Mouse (Mus musculus) embryo, embryonic 10 days (tissue): ENCODE results near the gene Zmiz1.

Source experiments
- DNase-seq: peaks from one replicate; pipeline ENCODE4 v3.0.0-alpha.2; 2015; ENCODE audit warnings: low spot score

Zmiz1 gene

GRCm38 (mm10) chr14:25535583-25535943 lies 76.6 kb downstream of the Zmiz1 start:
- no peak for DNase-seq

- DNase-seq, result no peak
Observed at GRCm38 (mm10) chr14:25536476-25536875, 77.5 kb downstream of the Zmiz1 start.

- no peak for DNase-seq
Observed at GRCm38 (mm10) chr14:25537351-25537750, 78.4 kb downstream of the Zmiz1 start.

GRCm38 (mm10) chr14:25538522-25538921 lies 79.5 kb downstream of the Zmiz1 start:
- DNase-seq, result no peak

- DNase-seq, result no peak
Observed at GRCm38 (mm10) chr14:25539493-25540116, 80.6 kb downstream of the Zmiz1 start.

GRCm38 (mm10) chr14:25540172-25540571 lies 81.2 kb downstream of the Zmiz1 start:
- DNase-seq, result no peak

GRCm38 (mm10) chr14:25541213-25541612 lies 82.2 kb downstream of the Zmiz1 start:
- no peak for DNase-seq

GRCm38 (mm10) chr14:25543098-25543497 lies 84.1 kb downstream of the Zmiz1 start:
- DNase-seq, result no peak

- DNase-seq, result no peak
Observed at GRCm38 (mm10) chr14:25543927-25544326, 84.9 kb downstream of the Zmiz1 start.

- peak; percentile 55 for DNase-seq
Observed at GRCm38 (mm10) chr14:25546852-25547621, 88.1 kb downstream of the Zmiz1 start.

- DNase-seq, result no peak
Observed at GRCm38 (mm10) chr14:25547882-25548281, 88.9 kb downstream of the Zmiz1 start.

- no peak for DNase-seq
Observed at GRCm38 (mm10) chr14:25548650-25549049, 89.7 kb downstream of the Zmiz1 start.

- no peak for DNase-seq
Observed at GRCm38 (mm10) chr14:25549125-25549524, 90.1 kb downstream of the Zmiz1 start.

GRCm38 (mm10) chr14:25549871-25550840 lies 91.2 kb downstream of the Zmiz1 start:
- DNase-seq, result peak; percentile 82

- DNase-seq, result no peak
Observed at GRCm38 (mm10) chr14:25551731-25552130, 92.7 kb downstream of the Zmiz1 start.

- DNase-seq, result no peak
Observed at GRCm38 (mm10) chr14:25553382-25553781, 94.4 kb downstream of the Zmiz1 start.

- peak; percentile 49 for DNase-seq
Observed at GRCm38 (mm10) chr14:25554781-25555180, 95.8 kb downstream of the Zmiz1 start.

- DNase-seq, result peak; percentile 61
Observed at GRCm38 (mm10) chr14:25555291-25555781, 96.4 kb downstream of the Zmiz1 start.

- peak; percentile 53 for DNase-seq
Observed at GRCm38 (mm10) chr14:25555848-25556247, 96.9 kb downstream of the Zmiz1 start.

- DNase-seq, result no peak
Observed at GRCm38 (mm10) chr14:25557014-25557413, 98.0 kb downstream of the Zmiz1 start.

- DNase-seq, result no peak
Observed at GRCm38 (mm10) chr14:25558479-25558878, 99.5 kb downstream of the Zmiz1 start.

GRCm38 (mm10) chr14:25559907-25560306 lies 100.9 kb downstream of the Zmiz1 start:
- DNase-seq, result no peak
